Mouse (Mus musculus) heart, adult 2 months (tissue): Measurements from ENCODE around the gene H2-DMa. TPM values are rescaled to one million over a fixed set of nuclear protein-coding genes. Genes with fewer than 3 reads are reported as not detected.
A peak's percentile ranks its signal among the peaks of the same experiment; 100 is the strongest.

ENCODE experiments used
- DNase-seq, 2 experiments: peaks; one replicate each; pipeline ENCODE4 v3.0.0; 2021
- H3K27ac ChIP-seq: fragments of 200-600 bp; 2 replicates; pipeline ENCODE4 v1.8.1; 2022
- H3K27me3 ChIP-seq: fragments of 200-500 bp; 2 replicates; pipeline ENCODE4 v1.6.1; 2012; ENCODE audit warnings: mild to moderate bottlenecking, low read length, inconsistent platforms, mixed read lengths; ENCODE audit not compliant: control insufficient read depth, insufficient read depth
- H3K36me3 ChIP-seq: fragments of 200-500 bp; 2 replicates; pipeline ENCODE4 v1.6.1; 2012; ENCODE audit warnings: low read length, inconsistent platforms; ENCODE audit not compliant: control insufficient read depth, insufficient read depth
- H3K4me1 ChIP-seq: fragments of 200-500 bp; 2 replicates; pipeline ENCODE4 v1.6.1; 2011; ENCODE audit warnings: low read length; ENCODE audit not compliant: control insufficient read depth, insufficient read depth
- H3K4me3 ChIP-seq: fragments of 200-600 bp; 2 replicates; pipeline ENCODE4 v1.8.1; 2022
- H3K79me2 ChIP-seq: fragments of 200-500 bp; replicated peaks from 2 replicates; pipeline ENCODE4 v1.6.1; 2012; ENCODE audit warnings: mild to moderate bottlenecking, inconsistent platforms, low read length, moderate library complexity, mixed read lengths; ENCODE audit not compliant: control insufficient read depth, insufficient read depth
- H3K9ac ChIP-seq: fragments of 200-500 bp; 2 replicates; pipeline ENCODE4 v1.6.1; 2012; ENCODE audit warnings: low read depth, mild to moderate bottlenecking, control low read depth, inconsistent platforms, low read length, mixed read lengths
- CTCF ChIP-seq: fragments of 200-600 bp; IDR thresholded peaks from 2 replicates; pipeline ENCODE4 v1.8.1; 2022; ENCODE audit warnings: antibody characterized with exemption, mild to moderate bottlenecking, moderate library complexity
- EP300 ChIP-seq: fragments of 200-500 bp; IDR thresholded peaks from 2 replicates; pipeline ENCODE4 v1.6.1; 2011; ENCODE audit warnings: low read depth, low read length, control low read depth; ENCODE audit not compliant: insufficient read depth
- POLR2A ChIP-seq: fragments of 200-500 bp; IDR thresholded peaks from 2 replicates; pipeline ENCODE4 v1.6.1; 2011; ENCODE audit warnings: mild to moderate bottlenecking, low read depth, low read length, control low read depth; ENCODE audit not compliant: insufficient read depth
- WGBS: fragments of 180-500 bp; shearing (Covaris S2); methylation state at CpG from one replicate; pipeline ENCODE4 v1.1.7; 2018; 5-methylcytosine and 5-hydroxymethylcytosine counted together
- intact Hi-C: fragments of 180-260 bp; cut with DNase I; formaldehyde crosslinking; loops from one replicate; pipeline ENCODE4 v1.15.1; 2025
- long read RNA-seq: library from polyadenylated mRNA; stranded (forward); transcript quantifications from one replicate; pipeline ENCODE4 v2.0.0, GENCODE M21; 2021
- polyA plus RNA-seq: library from polyadenylated mRNA; depleted of rRNA; stranded (reverse); fragments of >200 nt; gene quantifications from 2 replicates; pipeline ENCODE4 v1.2.3, GENCODE M21; 2012; rRNA removed
- total RNA-seq, 2 experiments: library from RNA; stranded (reverse); gene quantifications; 2 replicates each; pipeline ENCODE4 v1.2.3; 2021

H2-DMa gene
- total RNA-seq (1 to 10 TPM; 4.0 to 7.5 TPM), polyA plus RNA-seq (12.2 and 21.3 TPM in 2 replicates)
- long read RNA-seq, transcript H2-DMa-205 (5 exons, 1,108 nt), result major isoform, 5 of 7 reads
- long read RNA-seq, partial matches to known transcripts, result 1 of 7 reads
- long read RNA-seq, other reads (novel, unspliced or antisense), result 1 of 7 reads

- Histone ChIP-seq H3K27ac (peak within 1 kb of the TSS; percentile 98), H3K9ac (peak within 1 kb of the TSS; percentile 99), H3K4me3 (peak within 1 kb of the TSS; percentile 75), H3K27me3 (no peaks in the 10 kb centered on the region), H3K4me1 (peaks cover 5% of the 10 kb centered on the region), H3K79me2 (peaks cover 2% of the 10 kb centered on the region), H3K36me3 (peaks cover 13% of the 10 kb centered on the region)
- intact Hi-C loops, result loop anchor here (2.0 to 10.0 kb wide), 3 partner anchors 17 to 485 kb away; partner anchors contain the start of genes Agpat1, Rnf5, Rxrb and Slc39a7
- whole genome bisulfite sequencing, result under 1% methylated on average over 96 of the region's 96 CpGs
- DNase-seq, result peak; percentile 99
- no peak for TF ChIP-seq CTCF
- peak; percentile 39 for TF ChIP-seq EP300
- peak; percentile 98 for TF ChIP-seq POLR2A
Observed at GRCm38 (mm10) chr17:34119249-34120179, at the start of gene H2-DMa. H2-DMa (plus strand) TSS chr17:34119541.

DNA sequence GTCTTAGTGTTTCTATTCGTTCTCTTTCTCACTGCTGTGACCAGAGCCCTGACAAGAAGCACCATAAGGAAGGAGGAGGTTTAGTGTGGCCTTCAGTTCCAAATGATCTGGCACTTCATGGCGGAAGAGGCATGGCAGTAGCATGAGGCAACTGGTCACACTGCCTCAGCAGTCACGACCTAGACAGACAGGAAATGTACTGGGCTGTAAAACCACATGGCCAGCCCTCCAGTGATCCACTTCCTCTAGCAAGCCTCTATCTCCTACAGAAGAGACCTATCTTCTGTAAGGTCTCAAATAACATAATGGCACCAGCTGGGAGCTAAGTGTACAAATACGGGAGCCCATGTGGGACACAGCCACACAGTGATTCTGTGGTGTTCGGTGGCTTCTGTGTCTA, 47.2 kb upstream of the H2-DMa start:
- Histone ChIP-seq H3K36me3 (no peaks in the 10 kb centered on the region), H3K9ac (no peak overlapping the region), H3K27me3 (no peaks in the 10 kb centered on the region; the same call in 1 of the 2 replicates), H3K27ac (no peak overlapping the region), H3K4me1 (no peaks in the 10 kb centered on the region), H3K4me3 (no peak overlapping the region), H3K79me2 (no peaks in the 10 kb centered on the region)
- TF ChIP-seq POLR2A (no peak), EP300 (no peak), CTCF (no peak)
- 65% methylated on average over 5 of the region's 5 CpGs for WGBS
- intact Hi-C loops, result loop anchor here (10.0 kb wide), 1 partner anchor 163 kb away; the partner anchor contains the start of gene H2-Ob
- no peak for DNase-seq

DNA sequence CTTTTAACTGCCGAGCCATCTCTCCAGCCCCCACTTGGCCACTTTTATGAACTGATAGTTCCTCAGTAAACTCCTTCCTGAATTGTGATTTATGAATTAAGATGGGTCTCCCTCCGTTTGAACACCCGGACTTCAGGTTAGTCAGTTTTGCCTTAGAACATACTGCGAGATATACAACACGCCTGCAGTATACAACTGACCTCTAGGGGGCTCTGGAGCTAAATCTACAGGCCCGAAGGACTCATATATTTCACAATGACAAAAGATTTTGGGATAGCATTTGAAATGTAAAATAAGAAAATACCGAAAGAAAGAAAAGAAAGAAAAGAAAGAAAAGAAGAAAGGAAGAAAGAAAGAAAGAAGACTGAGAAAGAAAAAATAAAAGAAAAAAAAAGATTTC, 44.1 kb upstream of the H2-DMa start:
- Histone ChIP-seq H3K9ac (no peak overlapping the region), H3K36me3 (no peaks in the 10 kb centered on the region), H3K27ac (no peak overlapping the region), H3K4me1 (no peaks in the 10 kb centered on the region), H3K79me2 (no peaks in the 10 kb centered on the region), H3K4me3 (no peak overlapping the region), H3K27me3 (no peaks in the 10 kb centered on the region; the same call in 1 of the 2 replicates)
- intact Hi-C loops, result loop anchor here (10.0 kb wide), 1 partner anchor 160 kb away; the partner anchor contains the start of gene H2-Ob
- WGBS, result 32% methylated on average over 7 of the region's 7 CpGs
- TF ChIP-seq CTCF, result peak; percentile 93
- TF ChIP-seq EP300, result no peak
- no peak for TF ChIP-seq POLR2A
- DNase-seq, result peak; percentile 50 to 72

DNA sequence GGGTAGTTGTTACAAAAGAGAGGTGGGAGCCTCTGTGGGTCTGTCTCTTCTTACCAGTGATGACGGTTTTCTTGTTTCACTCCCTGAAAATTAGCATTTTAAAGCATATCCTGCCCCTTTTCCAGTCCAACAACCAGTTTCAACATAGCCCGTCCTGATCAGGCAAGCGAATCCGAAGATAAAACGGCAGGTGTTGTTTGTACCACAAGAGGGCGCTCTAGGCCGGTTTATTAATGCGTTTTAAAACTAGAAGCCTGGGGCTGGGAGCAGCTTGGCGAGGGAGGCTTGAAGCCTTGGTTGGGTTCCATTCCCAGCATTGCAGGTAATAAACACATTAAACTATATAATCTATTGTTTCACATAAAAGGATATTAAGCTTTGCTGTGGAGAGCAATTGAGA, 41.8 kb upstream of the H2-DMa start:
- Histone ChIP-seq H3K4me1 (no peaks in the 10 kb centered on the region), H3K79me2 (no peaks in the 10 kb centered on the region), H3K27ac (no peak overlapping the region), H3K9ac (no peak overlapping the region), H3K27me3 (no peaks in the 10 kb centered on the region; the same call in 1 of the 2 replicates), H3K4me3 (no peak overlapping the region), H3K36me3 (no peaks in the 10 kb centered on the region)
- TF ChIP-seq POLR2A (no peak), EP300 (no peak), CTCF (peak; percentile 87)
- peak; percentile 47 to 59 for DNase-seq
- under 1% methylated on average over 9 of the region's 9 CpGs for WGBS
- intact Hi-C loops, result loop anchor here (2.0 to 10.0 kb wide), 2 partner anchors 93 to 157 kb away; partner anchors contain the start of gene H2-Ob

GRCm38 (mm10) chr17:34078148-34078547, 41.2 kb upstream of the H2-DMa start:
- Histone ChIP-seq H3K36me3 (no peaks in the 10 kb centered on the region), H3K27me3 (no peaks in the 10 kb centered on the region; the same call in 1 of the 2 replicates), H3K4me3 (no peak overlapping the region), H3K79me2 (no peaks in the 10 kb centered on the region), H3K27ac (no peak overlapping the region), H3K9ac (no peak overlapping the region), H3K4me1 (no peaks in the 10 kb centered on the region)
- TF ChIP-seq POLR2A, result no peak
- no peak for TF ChIP-seq EP300
- DNase-seq, result no peak
- intact Hi-C loops, result loop anchor here (10.0 kb wide), 1 partner anchor 157 kb away; the partner anchor contains the start of gene H2-Ob
- 59% methylated on average over 4 of the region's 4 CpGs for WGBS

DNA sequence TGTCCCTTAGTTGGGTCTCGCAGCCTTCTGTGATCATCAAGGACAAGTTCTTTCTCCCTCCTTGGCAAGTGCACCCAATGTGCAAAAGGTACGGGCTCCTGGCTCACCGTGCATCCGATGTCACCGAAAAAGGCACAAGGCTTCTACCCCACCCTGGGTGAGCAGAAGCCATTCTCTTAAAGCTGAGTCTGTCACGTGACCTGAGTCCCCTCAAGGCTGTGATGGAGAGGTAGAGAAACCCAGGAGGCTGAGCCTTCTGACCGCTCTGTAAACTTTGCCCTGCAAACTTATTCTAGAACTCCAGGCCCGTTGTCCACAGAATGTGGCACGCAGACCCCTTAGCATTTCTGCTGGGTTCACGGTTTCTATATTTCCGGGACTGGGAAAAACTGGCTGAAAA, 40.3 kb upstream of the H2-DMa start:
- Histone ChIP-seq H3K4me1 (no peaks in the 10 kb centered on the region), H3K27ac (no peak overlapping the region), H3K9ac (no peak overlapping the region), H3K4me3 (no peak overlapping the region), H3K79me2 (no peaks in the 10 kb centered on the region), H3K27me3 (no peaks in the 10 kb centered on the region; the same call in 1 of the 2 replicates), H3K36me3 (no peaks in the 10 kb centered on the region)
- TF ChIP-seq POLR2A (no peak), CTCF (no peak), EP300 (no peak)
- intact Hi-C loops, result loop anchor here (10.0 kb wide), 1 partner anchor 156 kb away; the partner anchor contains the start of gene H2-Ob
- DNase-seq, result no peak
- 87% methylated on average over 11 of the region's 11 CpGs for WGBS
